Mouse (Mus musculus) spleen, adult 2 months (tissue): Measurements from ENCODE around the gene Adamts14.

Experiments
- CTCF ChIP-seq: fragments of 200-500 bp; IDR thresholded peaks from 2 replicates; pipeline ENCODE4 v1.5.1; 2011; ENCODE audit warnings: mild to moderate bottlenecking, inconsistent platforms; ENCODE audit not compliant: insufficient read depth, insufficient read length, insufficient replicate concordance; ENCODE audit errors: extremely low read depth
- POLR2A ChIP-seq: fragments of 200-500 bp; IDR thresholded peaks from 2 replicates; pipeline ENCODE4 v1.6.1; 2011; ENCODE audit warnings: low read depth, low read length, inconsistent platforms

DNA sequence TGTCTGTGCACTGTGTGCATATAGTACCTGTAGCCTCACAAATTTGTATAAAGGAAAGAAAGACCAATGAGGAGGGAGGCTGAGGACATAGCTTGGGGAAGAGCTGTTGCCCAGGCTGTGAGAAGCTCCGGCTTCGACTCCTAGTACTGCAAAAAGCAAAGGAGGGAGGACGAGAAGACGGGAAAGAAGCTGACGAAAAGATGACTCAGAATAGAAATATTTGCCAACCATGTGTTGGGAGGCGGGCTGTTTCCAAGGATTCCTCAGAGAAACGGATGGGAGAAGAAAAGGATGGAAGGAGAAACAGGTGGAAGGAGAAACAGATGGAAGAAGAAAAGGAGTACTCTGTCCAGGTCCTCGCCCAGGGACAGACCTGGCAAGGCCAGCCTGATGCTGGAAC, 21.0 kb upstream of the Adamts14 start:
- TF ChIP-seq POLR2A (no peak), CTCF (no peak)
